Mouse (Mus musculus) left cerebral cortex, postnatal 25 days (tissue): ENCODE data around the gene Scgb1b15. TPM values are rescaled to one million over a fixed set of nuclear protein-coding genes. Genes with fewer than 3 reads are reported as not detected.
"Not testable (repeated sequence)": the region's sequence is repeated elsewhere in the genome, so short reads cannot be mapped to it uniquely, and the experiment has no call there.

Experiments
- DNase-seq, 2 experiments: peaks; one replicate each; pipeline ENCODE4 v3.0.0; 2022; ENCODE audit warnings: low spot score in 2 of 2, mixed read lengths in 1 of 2
- intact Hi-C: fragments of 180-260 bp; cut with DNase I; formaldehyde crosslinking; loops from one replicate; pipeline ENCODE4 v1.15.1; 2025
- total RNA-seq, 2 experiments: library from RNA; stranded (reverse); gene quantifications; 2 replicates each; pipeline ENCODE4 v1.2.3; 2021

The Scgb1b15 gene
- total RNA-seq = not detected

DNA sequence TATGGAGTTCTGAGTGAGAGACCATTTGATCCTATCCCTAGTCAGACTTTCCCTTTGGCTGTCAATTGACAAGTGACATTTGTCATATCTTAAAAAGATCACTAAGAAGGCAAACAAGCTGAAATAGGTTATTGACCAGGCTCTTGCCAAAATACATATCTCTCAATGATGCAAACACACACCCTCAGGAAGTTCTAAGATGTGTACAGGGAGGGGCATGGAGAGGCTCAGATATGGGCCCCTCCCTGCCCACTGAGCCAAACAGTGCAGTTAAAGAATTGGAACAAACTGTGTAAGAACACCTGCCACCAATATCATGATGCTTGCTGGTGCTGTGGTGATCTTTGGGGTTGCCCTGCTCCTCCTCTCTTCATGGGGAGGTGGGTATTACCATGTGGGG, at the start of gene Scgb1b15:
Gene Scgb1b15 (plus strand): TSS at position 301 of the 400 bp plus-strand sequence.
- DNase-seq, intact Hi-C loops: not testable (repeated sequence)

DNA sequence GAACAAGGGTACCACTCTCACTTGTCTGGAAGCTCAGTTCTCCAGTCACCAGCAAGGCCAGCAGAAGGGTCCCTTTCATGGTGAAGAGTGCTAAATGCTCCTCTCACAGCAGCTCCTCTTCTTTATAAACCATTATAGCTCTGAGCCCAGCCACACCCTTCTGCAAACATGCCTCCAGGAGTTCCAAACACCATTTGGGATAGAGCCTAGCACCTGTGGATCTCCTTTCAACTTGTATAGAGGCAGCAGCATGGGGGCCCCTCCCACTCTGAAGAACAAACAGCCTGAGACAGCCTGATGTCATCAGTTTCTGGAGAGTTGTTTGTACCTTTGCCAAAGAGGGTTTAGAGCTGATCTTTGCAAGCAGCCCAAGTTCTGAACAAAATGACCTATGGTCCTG, 6.8 kb upstream of the Scgb1b15 start, which contains the start of gene Scgb2b15:
Gene Scgb2b15 (minus strand): TSS at position 101 of the 400 bp plus-strand sequence.
- intact Hi-C loops, DNase-seq: not testable (repeated sequence)

Other genes with a start within 250 kb of the Scgb1b15 start
- gene Scgb2b15, start 6.9 kb upstream of the Scgb1b15 start, total RNA-seq = not detected
- gene Scgb2b17, start 220.0 kb downstream of the Scgb1b15 start, total RNA-seq = not detected
- gene Scgb1b17, start 226.9 kb downstream of the Scgb1b15 start, total RNA-seq = not detected